13 mouse cellular contexts compared by ENCODE assay signal in genomic region chr4:111597986-111598385, GRCm38 (mm10).
DNase-seq lines count a peak whose midpoint lies in the region; ATAC-seq and TF ChIP-seq lines count a peak whose summit lies in the region.
"Had no signal": no experiment of that assay in that cellular context is flagged by ENCODE, and none has a peak within 500 bp of the region (broad histone marks: within the 10 kb centered on the region; RNA-seq: fewer than 3 reads in every experiment).

No protein-coding gene starts in this region.

- H3K4me3 ChIP-seq in hindbrain, embryonic 12.5 days = no peak overlapping the region
- H3K4me3 ChIP-seq in hindbrain, postnatal 0 days (ENCODE audit: low read length) = no peak overlapping the region
- H3K4me3 ChIP-seq: embryonic facial prominence, embryonic 15.5 days; limb, embryonic 10.5 days; lung, embryonic 15.5 days had no signal

- no peak overlapping the region for H3K9ac ChIP-seq in hindbrain, embryonic 12.5 days
- H3K9ac ChIP-seq in hindbrain, postnatal 0 days (replicated peaks; ENCODE audit: low read length) = no peak overlapping the region
- H3K9ac ChIP-seq: embryonic facial prominence, embryonic 15.5 days; lung, embryonic 15.5 days had no signal

- H3K9me3 ChIP-seq in hindbrain, embryonic 12.5 days (replicated peaks) = no peaks in the 10 kb centered on the region
- H3K9me3 ChIP-seq in hindbrain, postnatal 0 days (ENCODE audit: low read length) = no peaks in the 10 kb centered on the region
- H3K9me3 ChIP-seq: embryonic facial prominence, embryonic 15.5 days; limb, embryonic 10.5 days; lung, embryonic 15.5 days had no signal

- WGBS in hindbrain, embryonic 12.5 days = 71% methylated on average over 1 of the region's 1 CpGs
- WGBS in hindbrain, postnatal 0 days = 41% methylated on average over 1 of the region's 1 CpGs

- no peaks in the 10 kb centered on the region for H3K27me3 ChIP-seq in hindbrain, embryonic 12.5 days
- H3K27me3 ChIP-seq in hindbrain, postnatal 0 days (ENCODE audit: insufficient read depth, low read length) = no peaks in the 10 kb centered on the region
- H3K27me3 ChIP-seq: embryonic facial prominence, embryonic 15.5 days; lung, embryonic 15.5 days had no signal

- H3K36me3 ChIP-seq in hindbrain, embryonic 12.5 days = no peaks in the 10 kb centered on the region
- H3K36me3 ChIP-seq in hindbrain, postnatal 0 days (ENCODE audit: insufficient read depth, low read length) = no peaks in the 10 kb centered on the region
- H3K36me3 ChIP-seq: embryonic facial prominence, embryonic 15.5 days; limb, embryonic 10.5 days; lung, embryonic 15.5 days had no signal

- H3K27ac ChIP-seq in hindbrain, embryonic 12.5 days = no peak overlapping the region
- no peak overlapping the region for H3K27ac ChIP-seq in hindbrain, postnatal 0 days
- H3K27ac ChIP-seq: embryonic facial prominence, embryonic 15.5 days; limb, embryonic 10.5 days; stomach, postnatal 0 days had no signal

- H3K4me2 ChIP-seq in hindbrain, embryonic 12.5 days (replicated peaks) = no peak overlapping the region
- no peak overlapping the region for H3K4me2 ChIP-seq in hindbrain, postnatal 0 days (ENCODE audit: low read depth, low read length)
- H3K4me2 ChIP-seq: embryonic facial prominence, embryonic 15.5 days; lung, embryonic 15.5 days had no signal

- no peak for DNase-seq in hindbrain, postnatal 0 days (ENCODE audit: low spot score)
- peak; percentile 73 for DNase-seq in right cerebral cortex, adult 18-20 months
- no peak for DNase-seq in right cerebral cortex, postnatal 14 days
- DNase-seq in adrenal gland, postnatal 36 days = peak; percentile 63 to 72
- no peak for DNase-seq in kidney, postnatal 14 days
- DNase-seq: kidney, adult 8-10 months; retina, postnatal 1 day had no signal

- no peak for TF ChIP-seq CTCF in hindbrain, postnatal 0 days (IDR thresholded peaks at IDR 0.05; ENCODE audit: low read depth)

- H3K4me1 ChIP-seq in hindbrain, embryonic 12.5 days = no peaks in the 10 kb centered on the region
- H3K4me1 ChIP-seq in hindbrain, postnatal 0 days (ENCODE audit: insufficient read depth, low read length) = peaks cover 8% of the 10 kb centered on the region; the same call in 1 of the 2 replicates
- H3K4me1 ChIP-seq: limb, embryonic 10.5 days had no signal

- ATAC-seq in hindbrain, embryonic 12.5 days (ENCODE audit: low FRiP score) = peak; percentile 41; the same call in 1 of the 2 replicates
- no peak for ATAC-seq in hindbrain, postnatal 0 days
- no peak for ATAC-seq in erythroid progenitor cell, adult 5-6 weeks (replicated peaks; ENCODE audit: low FRiP score, poor library complexity, severe bottlenecking)

Comparison
In these comparisons a context has a peak if more than half of its experiments do, and no peak if none do; other contexts are left out.
1. DNase-seq: peak in right cerebral cortex, adult 18-20 months (single experiment) and adrenal gland, postnatal 36 days (2 of 2); none in hindbrain, postnatal 0 days (single experiment), right cerebral cortex, postnatal 14 days (single experiment) and kidney, postnatal 14 days (single experiment).